Mouse (Mus musculus) lung, embryonic 14.5 days (tissue): ENCODE measurements around the gene Helt. TPM values are rescaled to one million over a fixed set of nuclear protein-coding genes. Genes with fewer than 3 reads are reported as not detected.
"Not testable (repeated sequence)": the region's sequence is repeated elsewhere in the genome, so short reads cannot be mapped to it uniquely, and the experiment has no call there.

Experiments used
- ATAC-seq: fragments of 200-750 bp; cut with Nextera tagmentation; 2 replicates; pipeline ENCODE4 v1.8.0; 2017; ENCODE audit warnings: mild to moderate bottlenecking, moderate TSS enrichment, moderate library complexity; ENCODE audit not compliant: insufficient read depth
- DNase-seq: peaks from one replicate; pipeline ENCODE4 v3.0.0-alpha.2; 2015
- H3K27ac ChIP-seq: fragments of 300-500 bp; sonication (generic); 2 replicates; pipeline ENCODE4 v1.5.1; 2014; ENCODE audit warnings: low read depth, mild to moderate bottlenecking, moderate library complexity
- H3K27me3 ChIP-seq: fragments of 300-500 bp; sonication (generic); 2 replicates; pipeline ENCODE4 v1.6.1; 2014; ENCODE audit warnings: low read length, control low read depth; ENCODE audit not compliant: insufficient read depth
- H3K36me3 ChIP-seq: fragments of 300-500 bp; sonication (generic); 2 replicates; pipeline ENCODE4 v1.6.1; 2014; ENCODE audit warnings: control low read depth; ENCODE audit not compliant: insufficient read depth
- H3K4me1 ChIP-seq: fragments of 300-500 bp; sonication (generic); 2 replicates; pipeline ENCODE4 v1.6.1; 2014; ENCODE audit warnings: antibody characterized with exemption, control low read depth; ENCODE audit not compliant: insufficient read depth
- H3K4me2 ChIP-seq: fragments of 300-500 bp; sonication (generic); 2 replicates; pipeline ENCODE4 v1.6.1; 2014; ENCODE audit warnings: mild to moderate bottlenecking
- H3K4me3 ChIP-seq: fragments of 300-500 bp; sonication (generic); 2 replicates; pipeline ENCODE4 v1.5.1; 2014; ENCODE audit warnings: low read depth, low read length
- H3K9ac ChIP-seq: fragments of 300-500 bp; sonication (generic); 2 replicates; pipeline ENCODE4 v1.6.1; 2014
- H3K9me3 ChIP-seq: fragments of 300-500 bp; sonication (generic); 2 replicates; pipeline ENCODE4 v1.6.1; 2016; ENCODE audit warnings: low read depth, low read length, control low read depth
- CTCF ChIP-seq: IDR thresholded peaks from 2 replicates; pipeline ENCODE4 v1.5.1; 2016; ENCODE audit warnings: antibody characterized with exemption, low read depth
- WGBS: fragments of 180-500 bp; shearing (Covaris S2); extraction: QIAGEN DNeasy Blood & Tissue Kit; methylation state at CpG from one replicate; pipeline ENCODE4 v1.1.7; 2014; 5-methylcytosine and 5-hydroxymethylcytosine counted together
- polyA plus RNA-seq: library from polyadenylated mRNA; unstranded; fragments of >200 nt; fragmentation: Nextera tagmentation; extraction: Ambion mirVana; gene quantifications from 2 replicates; pipeline ENCODE4 v1.2.1, GENCODE M21; 2014

Helt gene
- polyA plus RNA-seq, 1 experiment from 2014 or later = not detected

GRCm38 (mm10) chr8:46289274-46289673 lies 5.2 kb downstream of the Helt start:
- Histone ChIP-seq H3K4me3 (no peak overlapping the region), H3K9me3 (no peaks in the 10 kb centered on the region), H3K9ac (no peak overlapping the region), H3K27me3 (peaks cover 57% of the 10 kb centered on the region), H3K4me2 (no peak overlapping the region), H3K27ac (no peak overlapping the region), H3K4me1 (no peaks in the 10 kb centered on the region), H3K36me3 (no peaks in the 10 kb centered on the region)
- TF ChIP-seq CTCF = no peak
- no peak for DNase-seq
- 46% methylated on average over 11 of the region's 11 CpGs for WGBS
- ATAC-seq = no peak

DNA sequence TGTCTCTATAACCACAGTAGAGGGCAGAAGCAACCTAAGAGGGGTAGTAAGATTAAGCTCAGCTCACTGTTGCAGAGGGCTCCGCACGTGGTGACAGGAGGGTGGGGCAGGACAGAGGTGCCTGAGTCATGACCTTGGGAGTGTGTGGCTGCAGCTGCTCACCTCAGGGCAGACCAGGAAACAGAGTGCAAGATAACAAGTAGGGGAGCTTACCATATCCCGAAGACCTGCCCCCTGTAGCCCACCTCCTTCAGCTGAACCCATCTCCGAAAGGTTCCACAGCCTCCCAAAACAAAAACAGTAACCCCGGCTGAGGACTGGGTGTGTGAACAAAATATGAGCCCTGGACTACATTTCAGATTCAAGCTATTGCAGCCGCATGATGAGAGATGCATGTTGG lies 6.5 kb downstream of the Helt start:
- no peak overlapping the region for H3K9ac ChIP-seq
- no peak overlapping the region for H3K4me2 ChIP-seq
- no peak for TF ChIP-seq CTCF
- ATAC-seq (no peak), DNase-seq (no peak)
- no peaks in the 10 kb centered on the region for H3K9me3 ChIP-seq
- H3K36me3 ChIP-seq = no peaks in the 10 kb centered on the region
- H3K4me1 ChIP-seq = no peaks in the 10 kb centered on the region
- H3K27me3 ChIP-seq = peaks cover 45% of the 10 kb centered on the region
- no peak overlapping the region for H3K27ac ChIP-seq
- H3K4me3 ChIP-seq = no peak overlapping the region
- WGBS = 89% methylated on average over 6 of the region's 6 CpGs

DNA sequence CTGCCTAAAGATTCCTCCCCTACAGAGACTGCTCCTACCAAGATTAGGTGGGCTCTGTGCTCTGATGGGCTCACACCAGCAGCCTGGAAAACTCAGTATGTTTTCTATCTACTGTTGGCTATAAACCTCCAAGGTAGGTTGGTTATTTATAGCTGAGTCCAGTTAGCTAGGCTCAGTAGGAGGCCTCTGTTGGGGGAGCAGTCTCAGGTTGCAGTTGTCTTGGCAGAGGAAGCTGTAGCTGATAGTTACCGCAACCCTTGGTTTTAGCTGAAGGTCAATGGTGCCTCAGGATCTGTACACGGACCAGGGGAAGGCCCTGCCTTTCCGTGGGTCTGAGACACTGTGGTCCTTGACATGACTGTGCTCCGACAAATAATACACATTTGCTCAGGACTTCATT lies 8.5 kb downstream of the Helt start:
- ATAC-seq (no peak), DNase-seq (no peak)
- Histone ChIP-seq H3K27me3 (peaks cover 24% of the 10 kb centered on the region), H3K4me3 (no peak overlapping the region), H3K36me3 (no peaks in the 10 kb centered on the region), H3K4me1 (no peaks in the 10 kb centered on the region), H3K9me3 (no peaks in the 10 kb centered on the region), H3K27ac (no peak overlapping the region), H3K9ac (no peak overlapping the region), H3K4me2 (no peak overlapping the region)
- TF ChIP-seq CTCF = no peak
- WGBS = 78% methylated on average over 4 of the region's 4 CpGs

DNA sequence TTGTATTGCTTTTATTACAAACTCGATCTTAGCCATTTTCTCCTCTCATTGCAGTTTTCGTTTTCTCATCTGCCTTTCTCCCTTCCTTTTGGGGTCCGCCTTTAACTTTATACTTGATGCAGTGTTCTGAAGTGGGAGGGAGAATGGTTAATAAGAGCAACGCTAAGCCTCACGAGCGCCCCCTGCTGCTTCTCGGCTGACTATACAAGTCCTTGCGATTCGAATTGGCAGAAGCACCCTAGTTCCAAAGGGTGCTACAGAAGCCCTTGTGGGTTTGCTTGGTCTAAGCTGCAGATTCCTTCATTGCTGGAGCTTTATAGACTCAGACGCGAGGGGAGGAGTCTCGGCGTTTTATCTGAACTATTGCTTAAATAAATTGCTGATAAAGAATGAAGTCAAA lies 12.9 kb downstream of the Helt start:
- peak; percentile 66; the same call in 1 of the 2 replicates for ATAC-seq
- Histone ChIP-seq H3K4me3 (no peak overlapping the region), H3K4me2 (no peak overlapping the region), H3K36me3 (no peaks in the 10 kb centered on the region), H3K9me3 (no peaks in the 10 kb centered on the region), H3K4me1 (no peaks in the 10 kb centered on the region), H3K27ac (no peak overlapping the region), H3K27me3 (no peaks in the 10 kb centered on the region), H3K9ac (no peak overlapping the region)
- DNase-seq = peak; percentile 90
- peak; percentile 84 for TF ChIP-seq CTCF
- WGBS = 8% methylated on average over 13 of the region's 13 CpGs

DNA sequence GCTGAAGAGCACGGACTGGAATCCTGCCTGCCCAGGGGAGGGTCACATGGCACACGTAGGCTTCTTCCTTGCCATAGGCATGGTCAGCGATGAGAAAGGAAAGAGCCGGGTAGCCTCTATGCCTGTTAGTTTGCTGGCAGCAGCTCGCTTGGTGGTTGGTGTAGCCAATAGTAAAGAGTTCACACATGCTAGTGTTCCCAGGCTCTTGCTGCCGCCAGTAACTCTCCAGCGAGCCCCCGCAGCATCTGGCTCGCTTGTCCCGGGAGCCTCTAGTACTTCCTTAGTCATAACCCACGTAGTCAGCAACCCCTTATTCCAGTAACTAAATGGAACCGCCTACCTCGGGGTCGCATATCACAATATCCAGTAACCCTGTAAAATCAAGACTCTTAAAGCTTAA lies 17.5 kb downstream of the Helt start:
- no peaks in the 10 kb centered on the region for H3K36me3 ChIP-seq

GRCm38 (mm10) chr8:46270741-46271140 lies 23.7 kb downstream of the Helt start:
- no peak for ATAC-seq
- WGBS = 55% methylated on average over 6 of the region's 6 CpGs
- H3K9ac ChIP-seq = no peak overlapping the region

More for the DNA sequence above, 17.5 kb downstream of the Helt start:
- no peaks in the 10 kb centered on the region for H3K9me3 ChIP-seq
- H3K9ac ChIP-seq = no peak overlapping the region
- H3K4me1 ChIP-seq = no peaks in the 10 kb centered on the region
- WGBS = 85% methylated on average over 14 of the region's 14 CpGs
- no peak overlapping the region for H3K4me3 ChIP-seq
- ATAC-seq = no peak
- no peak for TF ChIP-seq CTCF
- H3K4me2 ChIP-seq = no peak overlapping the region
- no peak overlapping the region for H3K27ac ChIP-seq
- no peaks in the 10 kb centered on the region for H3K27me3 ChIP-seq
- DNase-seq = no peak

DNA sequence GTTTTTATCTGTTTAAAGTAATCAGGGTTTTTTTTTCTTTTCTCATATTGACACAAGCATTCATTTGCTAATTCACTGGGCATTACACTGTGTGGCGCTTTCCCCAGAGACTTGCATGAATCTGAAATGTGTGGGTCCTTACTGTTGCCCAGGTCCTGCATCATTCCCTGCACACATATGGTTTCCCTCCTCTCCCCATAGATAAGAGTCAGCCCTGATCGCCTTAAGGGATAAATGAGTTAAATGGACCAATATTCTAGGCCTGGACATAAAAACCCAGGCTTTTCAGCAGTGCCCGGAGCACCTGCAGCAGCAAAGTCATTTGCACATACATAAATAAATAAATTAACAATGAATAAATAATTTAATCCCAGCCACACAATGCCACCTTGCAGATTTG lies 24.3 kb downstream of the Helt start:
- Histone ChIP-seq H3K36me3 (no peaks in the 10 kb centered on the region), H3K4me3 (no peak overlapping the region), H3K9me3 (no peaks in the 10 kb centered on the region), H3K4me1 (no peaks in the 10 kb centered on the region), H3K27ac (no peak overlapping the region), H3K27me3 (no peaks in the 10 kb centered on the region), H3K4me2 (no peak overlapping the region), H3K9ac (no peak overlapping the region)
- DNase-seq = no peak
- TF ChIP-seq CTCF = no peak
- no peak for ATAC-seq
- 76% methylated on average over 3 of the region's 3 CpGs for WGBS

More at GRCm38 (mm10) chr8:46270741-46271140, 23.7 kb downstream of the Helt start:
- H3K36me3 ChIP-seq = no peaks in the 10 kb centered on the region
- no peak for DNase-seq
- H3K4me1 ChIP-seq = no peaks in the 10 kb centered on the region
- H3K9me3 ChIP-seq = no peaks in the 10 kb centered on the region
- no peak for TF ChIP-seq CTCF
- H3K4me3 ChIP-seq = no peak overlapping the region
- no peak overlapping the region for H3K4me2 ChIP-seq
- no peak overlapping the region for H3K27ac ChIP-seq
- H3K27me3 ChIP-seq = no peaks in the 10 kb centered on the region

DNA sequence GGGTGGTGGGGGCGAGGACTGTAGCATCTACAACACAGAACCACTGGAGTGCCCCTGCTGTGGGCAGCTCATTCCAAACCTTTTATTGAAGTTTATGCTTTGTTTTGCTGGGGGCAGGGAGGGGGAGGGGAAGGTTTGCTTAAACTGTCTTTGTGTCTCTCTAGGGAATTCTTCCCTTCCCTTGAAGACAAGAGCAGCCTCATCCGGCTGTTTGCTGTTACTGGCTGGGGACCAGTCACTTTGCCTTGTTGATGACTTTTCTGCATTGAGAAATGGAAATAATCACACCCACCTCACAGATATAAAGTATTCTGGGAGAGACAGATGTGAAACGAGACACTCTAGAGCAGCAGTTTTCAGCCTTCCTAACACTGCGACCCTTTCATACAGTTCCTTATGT lies 27.7 kb downstream of the Helt start:
- 55% methylated on average over 4 of the region's 4 CpGs for WGBS
- H3K27me3 ChIP-seq = no peaks in the 10 kb centered on the region
- H3K27ac ChIP-seq = no peak overlapping the region
- DNase-seq (no peak), ATAC-seq (no peak)
- TF ChIP-seq CTCF = no peak
- H3K36me3 ChIP-seq = no peaks in the 10 kb centered on the region
- no peak overlapping the region for H3K4me2 ChIP-seq
- H3K4me3 ChIP-seq = no peak overlapping the region
- H3K4me1 ChIP-seq = no peaks in the 10 kb centered on the region
- H3K9ac ChIP-seq = no peak overlapping the region
- no peaks in the 10 kb centered on the region for H3K9me3 ChIP-seq

DNA sequence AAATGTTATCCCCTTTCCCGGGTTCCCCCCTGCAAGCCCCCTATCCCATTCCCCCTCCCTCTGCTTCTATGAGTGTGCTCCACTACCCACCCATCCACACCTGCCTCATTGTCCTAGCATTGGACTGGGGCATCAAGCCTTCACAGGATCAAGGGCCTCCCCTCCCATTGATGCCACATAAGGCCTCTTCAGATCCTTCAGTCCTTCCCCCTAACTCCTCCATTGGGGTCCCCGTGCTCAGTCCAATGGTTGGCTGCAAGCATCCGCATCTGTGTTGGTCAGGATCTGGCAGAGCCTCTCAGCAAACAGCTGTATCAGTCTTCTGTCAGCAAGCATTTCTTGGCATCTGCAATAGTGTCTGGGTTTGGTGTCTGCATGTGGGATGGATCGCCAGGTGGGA lies 30.3 kb downstream of the Helt start:
- not testable (repeated sequence) for H3K27me3 ChIP-seq, H3K9me3 ChIP-seq, H3K36me3 ChIP-seq, H3K9ac ChIP-seq, H3K4me1 ChIP-seq, H3K4me3 ChIP-seq, H3K4me2 ChIP-seq, ATAC-seq, DNase-seq, H3K27ac ChIP-seq
- whole genome bisulfite sequencing = 62% methylated on average over 4 of the region's 4 CpGs
